Mouse (Mus musculus): ENCODE results near the gene Pogz. TPM values are rescaled to one million over a fixed set of nuclear protein-coding genes. Genes with fewer than 3 reads are reported as not detected.
"Not testable (repeated sequence)": the region's sequence is repeated elsewhere in the genome, so short reads cannot be mapped to it uniquely, and the experiment has no call there.

The Pogz gene
- polyA plus RNA-seq, 1 experiment from 2014 or later: 21.5 TPM

GRCm38 (mm10) chr3:94902747-94903146, 65.4 kb downstream of the Pogz start:
- 20% methylated on average over 7 of the region's 7 CpGs for WGBS
- Histone ChIP-seq H3K9ac (replicated peaks; ENCODE audit: low read length) (no peak overlapping the region), H3K4me2 (ENCODE audit: low read depth, low read length) (no peak overlapping the region), H3K4me3 (ENCODE audit: low read depth, low read length) (no peak overlapping the region), H3K36me3 (replicated peaks; ENCODE audit: control insufficient read depth, insufficient read depth, low read depth, low read length) (no peaks in the 10 kb centered on the region), H3K4me1 (ENCODE audit: control insufficient read depth, insufficient read depth, low read length) (no peaks in the 10 kb centered on the region), H3K27ac (replicated peaks; ENCODE audit: low read depth, low read length) (no peak overlapping the region), H3K9me3 (replicated peaks; ENCODE audit: control insufficient read depth, low read length) (no peaks in the 10 kb centered on the region), H3K27me3 (ENCODE audit: control insufficient read depth, insufficient read depth, low read length) (no peaks in the 10 kb centered on the region)
- ATAC-seq (replicated peaks; ENCODE audit: insufficient number of reproducible peaks, low FRiP score, low TSS enrichment, low read depth) (no peak), DNase-seq (ENCODE audit: low spot score) (peak; percentile 80)

- not testable (repeated sequence) for H3K4me1 ChIP-seq (ENCODE audit: control insufficient read depth, insufficient read depth, low read length); DNase-seq (ENCODE audit: low spot score); ATAC-seq (replicated peaks; ENCODE audit: insufficient number of reproducible peaks, low FRiP score, low TSS enrichment, low read depth); H3K27ac ChIP-seq (replicated peaks; ENCODE audit: low read depth, low read length); H3K4me2 ChIP-seq (ENCODE audit: low read depth, low read length); H3K9me3 ChIP-seq (replicated peaks; ENCODE audit: control insufficient read depth, low read length); H3K36me3 ChIP-seq (replicated peaks; ENCODE audit: control insufficient read depth, insufficient read depth, low read depth, low read length); H3K9ac ChIP-seq (replicated peaks; ENCODE audit: low read length); H3K27me3 ChIP-seq (ENCODE audit: control insufficient read depth, insufficient read depth, low read length); H3K4me3 ChIP-seq (ENCODE audit: low read depth, low read length)
- WGBS: 45% methylated on average over 3 of the region's 3 CpGs
Measured at GRCm38 (mm10) chr3:94904759-94905158, 67.4 kb downstream of the Pogz start.

GRCm38 (mm10) chr3:94906482-94906881, 69.1 kb downstream of the Pogz start:
- Histone ChIP-seq H3K4me3 (ENCODE audit: low read depth, low read length) (no peak overlapping the region), H3K4me1 (ENCODE audit: control insufficient read depth, insufficient read depth, low read length) (no peaks in the 10 kb centered on the region), H3K27ac (replicated peaks; ENCODE audit: low read depth, low read length) (no peak overlapping the region), H3K36me3 (replicated peaks; ENCODE audit: control insufficient read depth, insufficient read depth, low read depth, low read length) (no peaks in the 10 kb centered on the region), H3K27me3 (ENCODE audit: control insufficient read depth, insufficient read depth, low read length) (no peaks in the 10 kb centered on the region), H3K4me2 (ENCODE audit: low read depth, low read length) (no peak overlapping the region), H3K9ac (replicated peaks; ENCODE audit: low read length) (no peak overlapping the region), H3K9me3 (replicated peaks; ENCODE audit: control insufficient read depth, low read length) (no peaks in the 10 kb centered on the region)
- WGBS: 74% methylated on average over 1 of the region's 1 CpGs
- ATAC-seq (replicated peaks; ENCODE audit: insufficient number of reproducible peaks, low FRiP score, low TSS enrichment, low read depth) (no peak), DNase-seq (ENCODE audit: low spot score) (no peak)

GRCm38 (mm10) chr3:94911050-94911693, 73.8 kb downstream of the Pogz start:
- Histone ChIP-seq H3K4me2 (ENCODE audit: low read depth, low read length) (no peak overlapping the region), H3K4me3 (ENCODE audit: low read depth, low read length) (no peak overlapping the region), H3K4me1 (ENCODE audit: control insufficient read depth, insufficient read depth, low read length) (no peaks in the 10 kb centered on the region), H3K36me3 (replicated peaks; ENCODE audit: control insufficient read depth, insufficient read depth, low read depth, low read length) (no peaks in the 10 kb centered on the region), H3K9me3 (replicated peaks; ENCODE audit: control insufficient read depth, low read length) (no peaks in the 10 kb centered on the region), H3K27me3 (ENCODE audit: control insufficient read depth, insufficient read depth, low read length) (no peaks in the 10 kb centered on the region), H3K27ac (replicated peaks; ENCODE audit: low read depth, low read length) (no peak overlapping the region), H3K9ac (replicated peaks; ENCODE audit: low read length) (no peak overlapping the region)
- DNase-seq (ENCODE audit: low spot score) (no peak), ATAC-seq (replicated peaks; ENCODE audit: insufficient number of reproducible peaks, low FRiP score, low TSS enrichment, low read depth) (no peak)
- 68% methylated on average over 2 of the region's 2 CpGs for WGBS

- Histone ChIP-seq H3K27ac (replicated peaks; ENCODE audit: low read depth, low read length) (no peak overlapping the region), H3K4me2 (ENCODE audit: low read depth, low read length) (no peak overlapping the region), H3K4me1 (ENCODE audit: control insufficient read depth, insufficient read depth, low read length) (no peaks in the 10 kb centered on the region), H3K27me3 (ENCODE audit: control insufficient read depth, insufficient read depth, low read length) (no peaks in the 10 kb centered on the region), H3K36me3 (replicated peaks; ENCODE audit: control insufficient read depth, insufficient read depth, low read depth, low read length) (no peaks in the 10 kb centered on the region), H3K4me3 (ENCODE audit: low read depth, low read length) (no peak overlapping the region), H3K9me3 (replicated peaks; ENCODE audit: control insufficient read depth, low read length) (no peaks in the 10 kb centered on the region), H3K9ac (replicated peaks; ENCODE audit: low read length) (no peak overlapping the region)
- ATAC-seq (replicated peaks; ENCODE audit: insufficient number of reproducible peaks, low FRiP score, low TSS enrichment, low read depth): no peak
- 69% methylated on average over 5 of the region's 5 CpGs for WGBS
- no peak for DNase-seq (ENCODE audit: low spot score)
Measured at GRCm38 (mm10) chr3:94913801-94914200, 76.4 kb downstream of the Pogz start.

GRCm38 (mm10) chr3:94915903-94916741, 78.8 kb downstream of the Pogz start:
- Histone ChIP-seq H3K9ac (replicated peaks; ENCODE audit: low read length) (no peak overlapping the region), H3K4me1 (ENCODE audit: control insufficient read depth, insufficient read depth, low read length) (no peaks in the 10 kb centered on the region), H3K9me3 (replicated peaks; ENCODE audit: control insufficient read depth, low read length) (no peaks in the 10 kb centered on the region), H3K27ac (replicated peaks; ENCODE audit: low read depth, low read length) (no peak overlapping the region), H3K36me3 (replicated peaks; ENCODE audit: control insufficient read depth, insufficient read depth, low read depth, low read length) (no peaks in the 10 kb centered on the region), H3K4me2 (ENCODE audit: low read depth, low read length) (no peak overlapping the region), H3K27me3 (ENCODE audit: control insufficient read depth, insufficient read depth, low read length) (no peaks in the 10 kb centered on the region), H3K4me3 (ENCODE audit: low read depth, low read length) (no peak overlapping the region)
- ATAC-seq (replicated peaks; ENCODE audit: insufficient number of reproducible peaks, low FRiP score, low TSS enrichment, low read depth) (no peak), DNase-seq (ENCODE audit: low spot score) (no peak)
- 86% methylated on average over 7 of the region's 7 CpGs for WGBS

- ATAC-seq (replicated peaks; ENCODE audit: insufficient number of reproducible peaks, low FRiP score, low TSS enrichment, low read depth) (no peak), DNase-seq (ENCODE audit: low spot score) (no peak)
- Histone ChIP-seq H3K36me3 (replicated peaks; ENCODE audit: control insufficient read depth, insufficient read depth, low read depth, low read length) (no peaks in the 10 kb centered on the region), H3K27me3 (ENCODE audit: control insufficient read depth, insufficient read depth, low read length) (no peaks in the 10 kb centered on the region), H3K9ac (replicated peaks; ENCODE audit: low read length) (no peak overlapping the region), H3K4me3 (ENCODE audit: low read depth, low read length) (no peak overlapping the region), H3K9me3 (replicated peaks; ENCODE audit: control insufficient read depth, low read length) (no peaks in the 10 kb centered on the region), H3K4me2 (ENCODE audit: low read depth, low read length) (no peak overlapping the region), H3K27ac (replicated peaks; ENCODE audit: low read depth, low read length) (no peak overlapping the region), H3K4me1 (ENCODE audit: control insufficient read depth, insufficient read depth, low read length) (no peaks in the 10 kb centered on the region)
- 58% methylated on average over 14 of the region's 14 CpGs for WGBS
Measured at GRCm38 (mm10) chr3:94917816-94918361, 80.5 kb downstream of the Pogz start.

- H3K27me3 ChIP-seq (ENCODE audit: control insufficient read depth, insufficient read depth, low read length): no peaks in the 10 kb centered on the region
- H3K9ac ChIP-seq (replicated peaks; ENCODE audit: low read length): no peak overlapping the region
- 73% methylated on average over 4 of the region's 4 CpGs for WGBS
- H3K4me1 ChIP-seq (ENCODE audit: control insufficient read depth, insufficient read depth, low read length): no peaks in the 10 kb centered on the region
- no peaks in the 10 kb centered on the region for H3K9me3 ChIP-seq (replicated peaks; ENCODE audit: control insufficient read depth, low read length)
- no peak overlapping the region for H3K27ac ChIP-seq (replicated peaks; ENCODE audit: low read depth, low read length)
- DNase-seq (ENCODE audit: low spot score): no peak
- H3K36me3 ChIP-seq (replicated peaks; ENCODE audit: control insufficient read depth, insufficient read depth, low read depth, low read length): no peaks in the 10 kb centered on the region
- no peak overlapping the region for H3K4me2 ChIP-seq (ENCODE audit: low read depth, low read length)
- H3K4me3 ChIP-seq (ENCODE audit: low read depth, low read length): no peak overlapping the region
- no peak for ATAC-seq (replicated peaks; ENCODE audit: insufficient number of reproducible peaks, low FRiP score, low TSS enrichment, low read depth)
Measured at GRCm38 (mm10) chr3:94918845-94919244, 81.5 kb downstream of the Pogz start.
